Mouse (Mus musculus) C3H10T1/2 (cell line): ENCODE results near the gene Fpr1. TPM values are rescaled to one million over a fixed set of nuclear protein-coding genes. Genes with fewer than 3 reads are reported as not detected.

Experiments used
- polyA plus RNA-seq, 2 experiments: library from polyadenylated mRNA; unstranded; fragments of >200 nt; fragmentation: generic; extraction: Trizol; gene quantifications; one replicate each; pipeline ENCODE4 v1.2.1; 2012; ENCODE audit warnings: missing spikeins in 2 of 2

The Fpr1 gene
- under 1 TPM in 1 of 2 experiments, not detected in 1; 0.18 TPM for polyA plus RNA-seq

GRCm38 (mm10) chr17:17883840-17884239, at the start of gene Fpr1:
Gene Fpr1 (minus strand): TSS chr17:17883940.

DNA sequence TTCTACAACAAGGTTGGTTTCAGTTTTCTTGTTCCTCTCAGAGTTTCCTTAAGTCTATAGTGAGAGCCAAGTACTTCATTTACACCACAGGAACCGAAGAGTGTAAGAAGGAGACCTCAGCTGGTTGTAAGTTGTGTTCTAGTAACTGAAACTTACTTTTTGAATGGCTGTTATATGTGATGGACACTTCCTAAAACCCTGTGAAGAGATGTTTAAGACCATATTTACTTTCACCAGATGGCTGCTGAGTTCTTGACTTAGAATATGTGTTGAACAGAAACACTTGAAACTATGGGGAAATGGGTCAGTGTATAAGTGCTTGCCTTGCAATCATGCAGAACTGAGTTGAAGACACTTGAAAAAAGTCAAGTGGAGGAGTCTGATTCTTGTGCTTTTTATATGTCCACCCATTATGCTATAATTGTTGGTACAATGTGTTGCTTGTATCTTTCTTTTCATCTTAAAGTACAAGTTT, 4.1 kb upstream of the Fpr1 start, which contains the start of the genes Fpr2 and Fpr3:
Gene Fpr2, plus strand, starts transcription at position 51 of the 475 bp plus-strand sequence.
Gene Fpr3, plus strand, starts transcription at position 79 of the 475 bp plus-strand sequence.

GRCm38 (mm10) chr17:17855064-17855838, 28.5 kb downstream of the Fpr1 start, which contains the start of gene Has1:
Gene Has1 (minus strand): TSS chr17:17855205.

DNA sequence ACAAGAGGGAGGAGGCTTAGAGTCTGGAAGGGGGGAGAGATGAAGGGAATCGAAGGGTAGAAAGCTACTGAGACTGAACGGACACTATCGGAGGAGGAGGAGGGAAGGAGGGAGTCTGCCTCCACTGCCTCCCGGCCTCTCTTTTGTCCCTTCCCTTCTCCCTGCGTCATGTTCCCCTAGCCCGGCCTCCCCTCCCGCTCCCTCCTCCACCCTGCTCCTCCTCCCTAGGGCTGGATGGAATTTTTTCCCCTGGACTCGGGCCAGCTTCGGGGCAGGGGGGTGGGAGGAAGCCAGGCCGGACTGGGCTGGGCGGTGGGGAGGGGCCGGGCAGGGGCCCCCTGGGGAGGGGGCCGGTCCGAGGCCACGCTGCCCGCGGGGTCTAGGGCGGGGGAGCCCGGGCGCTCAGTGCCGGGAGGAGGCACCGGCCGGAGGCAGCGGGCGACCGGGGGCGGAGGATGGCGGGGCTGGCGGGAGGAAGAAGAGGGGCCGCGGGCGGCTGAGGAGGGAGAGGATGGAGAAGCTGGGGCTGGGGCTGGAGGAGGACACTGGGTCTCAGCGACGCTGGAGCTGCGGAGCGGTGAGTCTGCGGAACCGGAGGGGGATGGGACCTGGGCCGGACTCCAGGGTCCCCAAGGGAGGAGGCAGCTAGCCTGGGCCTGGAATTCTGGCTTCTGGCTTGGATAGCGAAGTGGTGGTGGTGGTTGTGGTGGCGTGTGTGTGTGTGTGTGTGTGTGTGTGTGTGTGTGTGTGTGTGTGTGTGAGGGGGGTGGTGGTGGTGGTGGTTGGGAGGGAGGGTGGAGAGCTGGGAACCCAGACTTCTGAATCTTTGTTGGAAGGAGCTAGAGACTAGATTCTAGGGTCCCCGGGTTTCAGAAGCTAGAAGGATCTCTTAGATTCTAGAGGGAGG, 56.7 kb downstream of the Fpr1 start, which contains the start of gene Spaca6:
Gene Spaca6, plus strand, starts transcription at position 408 of the 907 bp plus-strand sequence.

Other genes starting within 250 kb of the Fpr1 start
- gene Vmn2r90, start 180.2 kb downstream of the Fpr1 start, polyA plus RNA-seq = not detected
- 10 to 100 TPM in 1 of 2 experiments, 1 to 10 TPM in 1; 3.7 to 19.9 TPM for gene Spaca6, start 56.8 kb downstream of the Fpr1 start, polyA plus RNA-seq
- gene Has1, start 28.7 kb downstream of the Fpr1 start, polyA plus RNA-seq = under 1 TPM; 0.23 to 0.63 TPM
- gene Fpr2, start 3.9 kb upstream of the Fpr1 start, polyA plus RNA-seq = not detected
- gene Fpr3, start 3.9 kb upstream of the Fpr1 start, polyA plus RNA-seq = not detected
- not detected for gene Fpr-rs4, start 137.8 kb upstream of the Fpr1 start, polyA plus RNA-seq
- gene Vmn2r124, start 165.5 kb upstream of the Fpr1 start, polyA plus RNA-seq = not detected
- not detected for gene Vmn2r91, start 201.1 kb upstream of the Fpr1 start, polyA plus RNA-seq